Mouse (Mus musculus): Measurements from ENCODE around the gene Gab2. TPM values are rescaled to one million over a fixed set of nuclear protein-coding genes. Genes with fewer than 3 reads are reported as not detected.

Gab2 gene
- polyA plus RNA-seq, 1 experiment from 2014 or later: 5.4 TPM

DNA sequence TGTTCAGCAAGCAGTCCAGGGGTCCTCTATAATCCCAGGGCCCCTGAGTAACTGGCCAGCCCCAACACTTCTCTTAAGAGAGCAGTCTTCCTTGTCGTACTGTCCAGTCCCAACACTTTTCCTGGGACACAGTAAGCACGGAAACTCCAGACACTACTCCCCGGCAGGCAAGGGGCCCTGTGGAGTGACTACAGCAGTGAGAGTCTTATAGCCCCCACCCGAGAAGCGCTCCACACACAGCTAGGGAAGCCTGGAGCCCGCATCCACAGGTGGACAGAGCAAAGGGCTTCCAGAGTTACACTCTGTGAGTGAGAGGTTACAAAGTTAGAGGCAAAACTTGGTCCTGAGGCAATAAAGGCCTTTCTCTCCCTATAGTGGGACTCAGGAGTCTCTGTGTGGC is 268.1 kb downstream of the Gab2 start:
- WGBS: 83% methylated on average over 6 of the region's 6 CpGs
- H3K9ac ChIP-seq (ENCODE audit: low read depth, low read length): no peak overlapping the region
- H3K27ac ChIP-seq (ENCODE audit: low read length): no peak overlapping the region
- no peaks in the 10 kb centered on the region for H3K27me3 ChIP-seq (replicated peaks; ENCODE audit: control insufficient read depth, insufficient read depth, low read length)
- H3K9me3 ChIP-seq (ENCODE audit: control insufficient read depth, low read length): no peaks in the 10 kb centered on the region
- H3K4me2 ChIP-seq (ENCODE audit: low read depth, low read length): no peak overlapping the region
- H3K4me3 ChIP-seq (ENCODE audit: low read length): no peak overlapping the region
- 0 out of 2 replicates have a peak, but pooled peaks cover 2% of the 10 kb centered on the region for H3K36me3 ChIP-seq (ENCODE audit: control insufficient read depth, insufficient read depth, low read length)
- H3K4me1 ChIP-seq (ENCODE audit: control insufficient read depth, insufficient read depth, low read length): peaks cover 12% of the 10 kb centered on the region
- no peak for ATAC-seq

DNA sequence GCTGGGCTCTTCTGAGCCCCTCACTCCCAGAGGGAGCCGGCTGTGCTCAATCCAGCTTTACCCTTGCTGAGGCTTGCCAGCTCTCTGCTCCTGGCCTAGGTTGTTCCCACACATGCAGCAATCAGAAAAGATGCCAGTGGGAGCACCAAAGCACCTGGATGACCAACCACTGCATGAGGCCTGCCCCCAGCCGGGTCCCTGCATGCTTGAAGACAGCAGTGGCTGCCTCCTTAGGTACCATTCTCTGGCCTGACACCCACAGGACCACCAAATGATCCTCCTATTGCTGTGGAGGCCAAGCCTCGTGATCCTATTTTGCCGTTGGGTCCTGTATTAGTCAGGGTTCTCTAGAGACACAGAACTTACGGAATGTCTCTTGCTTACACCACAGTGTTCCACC is 269.5 kb downstream of the Gab2 start:
- H3K9ac ChIP-seq (ENCODE audit: low read depth, low read length): no peak overlapping the region
- 87% methylated on average over 5 of the region's 5 CpGs for WGBS
- 0 out of 2 replicates have a peak, but pooled peaks cover 2% of the 10 kb centered on the region for H3K36me3 ChIP-seq (ENCODE audit: control insufficient read depth, insufficient read depth, low read length)
- H3K4me2 ChIP-seq (ENCODE audit: low read depth, low read length): no peak overlapping the region
- no peak overlapping the region for H3K4me3 ChIP-seq (ENCODE audit: low read length)
- peaks cover 3% of the 10 kb centered on the region; the same call in 1 of the 2 replicates for H3K4me1 ChIP-seq (ENCODE audit: control insufficient read depth, insufficient read depth, low read length)
- H3K27ac ChIP-seq (ENCODE audit: low read length): no peak overlapping the region
- ATAC-seq: no peak
- no peaks in the 10 kb centered on the region for H3K27me3 ChIP-seq (replicated peaks; ENCODE audit: control insufficient read depth, insufficient read depth, low read length)
- no peaks in the 10 kb centered on the region for H3K9me3 ChIP-seq (ENCODE audit: control insufficient read depth, low read length)

DNA sequence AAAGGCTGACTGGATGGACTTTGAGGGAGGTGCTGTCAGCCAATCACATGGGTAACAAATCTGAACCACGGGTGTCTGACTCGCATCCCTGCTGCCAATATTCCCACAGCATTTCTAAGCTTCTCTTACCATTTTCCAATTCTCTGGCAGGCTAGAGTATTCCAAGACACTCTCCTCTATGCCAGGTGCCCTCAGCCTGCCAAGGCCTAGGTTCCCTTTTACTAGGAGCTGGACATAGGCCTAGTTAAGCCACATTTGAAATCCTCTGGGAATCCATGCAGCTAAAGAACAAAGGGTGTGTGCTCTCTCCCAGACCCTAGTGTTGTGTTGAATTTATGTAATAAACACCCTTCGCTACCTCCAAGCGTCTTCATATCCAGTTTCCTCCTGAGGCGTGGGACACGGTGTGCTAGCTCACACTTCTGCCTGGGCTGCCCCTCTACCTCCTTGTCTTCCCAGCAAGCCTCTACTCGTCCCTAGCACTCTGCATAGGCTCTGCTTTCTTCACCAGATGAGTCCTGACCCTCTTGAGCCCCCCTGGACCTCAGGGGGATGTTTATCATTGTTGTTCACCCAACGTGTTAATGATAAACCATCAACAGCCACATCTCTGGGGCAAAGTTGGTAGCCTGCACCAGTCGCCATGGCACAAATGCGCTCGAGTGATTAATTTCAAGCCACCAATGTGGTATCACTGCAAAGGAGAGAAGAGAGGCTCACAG is 270.6 kb downstream of the Gab2 start:
- H3K4me2 ChIP-seq (ENCODE audit: low read depth, low read length): no peak overlapping the region
- H3K27me3 ChIP-seq (replicated peaks; ENCODE audit: control insufficient read depth, insufficient read depth, low read length): no peaks in the 10 kb centered on the region
- peaks cover 6% of the 10 kb centered on the region; the same call in 1 of the 2 replicates for H3K4me1 ChIP-seq (ENCODE audit: control insufficient read depth, insufficient read depth, low read length)
- no peak overlapping the region for H3K27ac ChIP-seq (ENCODE audit: low read length)
- no peak overlapping the region for H3K9ac ChIP-seq (ENCODE audit: low read depth, low read length)
- WGBS: 85% methylated on average over 11 of the region's 11 CpGs
- no peak for ATAC-seq
- peaks cover 2% of the 10 kb centered on the region; the same call in 1 of the 2 replicates for H3K36me3 ChIP-seq (ENCODE audit: control insufficient read depth, insufficient read depth, low read length)
- no peaks in the 10 kb centered on the region for H3K9me3 ChIP-seq (ENCODE audit: control insufficient read depth, low read length)
- H3K4me3 ChIP-seq (ENCODE audit: low read length): no peak overlapping the region

DNA sequence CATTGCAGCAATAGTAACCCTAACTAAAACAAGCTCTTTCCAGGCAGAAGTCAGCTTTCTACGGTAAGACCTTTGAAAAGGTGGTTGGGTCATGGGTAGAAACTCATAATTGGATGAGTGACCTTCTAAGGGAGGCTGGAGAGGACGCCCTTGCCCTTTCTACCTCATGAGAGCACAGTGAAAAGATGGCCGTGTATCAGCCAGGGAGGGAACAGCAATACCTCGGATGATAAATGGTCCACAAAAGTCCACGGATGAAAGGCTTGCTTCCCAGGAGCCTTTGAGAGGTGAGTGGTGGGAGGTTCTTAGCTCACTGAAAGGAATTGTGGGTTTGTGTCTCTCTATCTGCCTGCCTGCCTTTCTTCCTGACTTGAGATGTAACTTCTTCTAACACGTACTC is 272.0 kb downstream of the Gab2 start:
- peaks cover 6% of the 10 kb centered on the region; the same call in 1 of the 2 replicates for H3K4me1 ChIP-seq (ENCODE audit: control insufficient read depth, insufficient read depth, low read length)
- H3K27ac ChIP-seq (ENCODE audit: low read length): no peak overlapping the region
- no peak overlapping the region for H3K9ac ChIP-seq (ENCODE audit: low read depth, low read length)
- no peak overlapping the region for H3K4me2 ChIP-seq (ENCODE audit: low read depth, low read length)
- ATAC-seq: no peak
- no peaks in the 10 kb centered on the region for H3K9me3 ChIP-seq (ENCODE audit: control insufficient read depth, low read length)
- H3K36me3 ChIP-seq (ENCODE audit: control insufficient read depth, insufficient read depth, low read length): no peaks in the 10 kb centered on the region; the same call in 1 of the 2 replicates
- WGBS: 88% methylated on average over 6 of the region's 6 CpGs
- no peak overlapping the region for H3K4me3 ChIP-seq (ENCODE audit: low read length)
- no peaks in the 10 kb centered on the region for H3K27me3 ChIP-seq (replicated peaks; ENCODE audit: control insufficient read depth, insufficient read depth, low read length)

DNA sequence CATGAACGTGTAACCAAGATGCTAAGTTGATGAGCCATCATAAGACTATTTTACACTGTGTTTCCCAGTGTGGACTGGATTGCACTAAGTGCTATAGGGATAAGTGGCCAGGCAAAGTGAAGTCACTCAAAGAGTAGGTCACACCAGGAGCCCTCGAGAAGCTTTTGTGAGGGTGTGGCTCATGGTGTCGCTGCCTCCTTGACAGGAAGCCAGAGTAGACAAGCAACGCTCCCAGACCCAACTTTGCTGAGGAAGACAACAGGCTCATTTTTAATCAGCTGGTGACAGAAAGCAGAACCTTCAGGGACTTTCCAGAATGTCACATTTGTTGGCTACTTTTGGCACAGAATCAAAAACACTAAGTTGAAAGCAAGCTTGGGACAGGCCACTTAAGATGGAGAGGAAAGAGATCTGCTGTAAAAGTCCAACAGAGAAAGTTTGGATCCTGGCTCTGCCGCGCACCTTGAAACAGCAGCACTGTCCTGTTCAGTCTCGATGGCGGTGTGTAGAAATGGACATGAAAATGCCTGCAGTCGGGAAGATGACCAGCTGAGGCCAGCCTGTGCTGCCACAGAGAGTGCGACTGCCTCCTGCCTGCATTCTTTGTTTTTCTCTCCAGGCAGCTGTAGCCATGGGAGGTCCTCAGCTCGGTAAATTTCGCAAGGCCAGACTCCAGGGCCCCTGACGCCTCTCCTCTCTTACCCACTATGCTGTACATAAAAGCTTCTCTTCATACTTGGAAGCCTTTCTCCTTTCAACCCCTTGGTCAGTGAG is 273.9 kb downstream of the Gab2 start:
- peak; percentile 53 for ATAC-seq
- Histone ChIP-seq H3K4me1 (ENCODE audit: control insufficient read depth, insufficient read depth, low read length) (peaks cover 6% of the 10 kb centered on the region; the same call in 1 of the 2 replicates), H3K27me3 (replicated peaks; ENCODE audit: control insufficient read depth, insufficient read depth, low read length) (no peaks in the 10 kb centered on the region), H3K36me3 (ENCODE audit: control insufficient read depth, insufficient read depth, low read length) (no peaks in the 10 kb centered on the region; the same call in 1 of the 2 replicates), H3K9me3 (ENCODE audit: control insufficient read depth, low read length) (no peaks in the 10 kb centered on the region), H3K4me2 (ENCODE audit: low read depth, low read length) (no peak overlapping the region), H3K9ac (ENCODE audit: low read depth, low read length) (no peak overlapping the region), H3K27ac (ENCODE audit: low read length) (no peak overlapping the region), H3K4me3 (ENCODE audit: low read length) (no peak overlapping the region)
- 33% methylated on average over 13 of the region's 13 CpGs for WGBS

GRCm38 (mm10) chr7:97356253-97356652 is 274.9 kb downstream of the Gab2 start:
- Histone ChIP-seq H3K4me3 (ENCODE audit: low read length) (no peak overlapping the region), H3K27me3 (replicated peaks; ENCODE audit: control insufficient read depth, insufficient read depth, low read length) (no peaks in the 10 kb centered on the region), H3K4me1 (ENCODE audit: control insufficient read depth, insufficient read depth, low read length) (peaks cover 6% of the 10 kb centered on the region; the same call in 1 of the 2 replicates), H3K27ac (ENCODE audit: low read length) (peak overlapping the region; percentile 37; the same call in 1 of the 2 replicates), H3K9me3 (ENCODE audit: control insufficient read depth, low read length) (no peaks in the 10 kb centered on the region), H3K9ac (ENCODE audit: low read depth, low read length) (no peak overlapping the region), H3K4me2 (ENCODE audit: low read depth, low read length) (no peak overlapping the region), H3K36me3 (ENCODE audit: control insufficient read depth, insufficient read depth, low read length) (no peaks in the 10 kb centered on the region; the same call in 1 of the 2 replicates)
- WGBS: 61% methylated on average over 5 of the region's 5 CpGs
- ATAC-seq: 0 out of 2 replicates have a peak, but pooled peaks have one; percentile 28

DNA sequence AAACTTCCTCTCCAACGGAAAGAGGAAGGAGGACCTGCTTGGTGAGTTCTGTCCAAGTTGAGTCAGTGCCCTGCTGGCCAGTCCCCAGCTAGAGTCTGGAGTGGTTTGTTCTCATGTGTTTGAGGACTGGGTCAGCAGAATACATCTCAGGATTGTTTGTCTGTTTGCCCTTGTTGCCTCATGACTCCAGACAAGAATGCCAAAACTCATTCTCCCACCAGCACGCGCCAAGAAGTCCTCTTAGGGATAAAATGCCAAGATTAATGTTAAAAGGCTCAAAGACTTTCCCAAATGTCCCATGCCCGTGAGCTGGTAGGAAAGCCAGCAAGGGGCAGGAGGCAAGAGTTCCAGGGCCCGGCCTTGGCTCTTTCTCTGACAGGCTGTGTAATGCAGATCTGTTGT is 275.5 kb downstream of the Gab2 start:
- no peaks in the 10 kb centered on the region for H3K27me3 ChIP-seq (replicated peaks; ENCODE audit: control insufficient read depth, insufficient read depth, low read length)
- no peak overlapping the region for H3K9ac ChIP-seq (ENCODE audit: low read depth, low read length)
- no peaks in the 10 kb centered on the region; the same call in 1 of the 2 replicates for H3K36me3 ChIP-seq (ENCODE audit: control insufficient read depth, insufficient read depth, low read length)
- 67% methylated on average over 5 of the region's 5 CpGs for WGBS
- no peak overlapping the region for H3K4me2 ChIP-seq (ENCODE audit: low read depth, low read length)
- H3K27ac ChIP-seq (ENCODE audit: low read length): no peak overlapping the region
- ATAC-seq: no peak
- H3K4me3 ChIP-seq (ENCODE audit: low read length): no peak overlapping the region
- 0 out of 2 replicates have a peak, but pooled peaks cover 2% of the 10 kb centered on the region for H3K9me3 ChIP-seq (ENCODE audit: control insufficient read depth, low read length)
- H3K4me1 ChIP-seq (ENCODE audit: control insufficient read depth, insufficient read depth, low read length): peaks cover 6% of the 10 kb centered on the region; the same call in 1 of the 2 replicates

- no peaks in the 10 kb centered on the region; the same call in 1 of the 2 replicates for H3K36me3 ChIP-seq (ENCODE audit: control insufficient read depth, insufficient read depth, low read length)
- ATAC-seq: no peak
- no peak overlapping the region for H3K4me3 ChIP-seq (ENCODE audit: low read length)
- no peak overlapping the region for H3K4me2 ChIP-seq (ENCODE audit: low read depth, low read length)
- no peak overlapping the region for H3K27ac ChIP-seq (ENCODE audit: low read length)
- WGBS: 75% methylated on average over 3 of the region's 3 CpGs
- no peaks in the 10 kb centered on the region for H3K27me3 ChIP-seq (replicated peaks; ENCODE audit: control insufficient read depth, insufficient read depth, low read length)
- peaks cover 6% of the 10 kb centered on the region; the same call in 1 of the 2 replicates for H3K4me1 ChIP-seq (ENCODE audit: control insufficient read depth, insufficient read depth, low read length)
- H3K9ac ChIP-seq (ENCODE audit: low read depth, low read length): no peak overlapping the region
- H3K9me3 ChIP-seq (ENCODE audit: control insufficient read depth, low read length): 0 out of 2 replicates have a peak, but pooled peaks cover 2% of the 10 kb centered on the region
These were observed 276.5 kb downstream of the Gab2 start for GRCm38 (mm10) chr7:97357840-97358239.

GRCm38 (mm10) chr7:97358347-97358746 is 277.0 kb downstream of the Gab2 start:
- Histone ChIP-seq H3K27ac (ENCODE audit: low read length) (no peak overlapping the region), H3K9me3 (ENCODE audit: control insufficient read depth, low read length) (0 out of 2 replicates have a peak, but pooled peaks cover 2% of the 10 kb centered on the region), H3K4me2 (ENCODE audit: low read depth, low read length) (no peak overlapping the region), H3K4me1 (ENCODE audit: control insufficient read depth, insufficient read depth, low read length) (peaks cover 6% of the 10 kb centered on the region; the same call in 1 of the 2 replicates), H3K27me3 (replicated peaks; ENCODE audit: control insufficient read depth, insufficient read depth, low read length) (no peaks in the 10 kb centered on the region), H3K4me3 (ENCODE audit: low read length) (no peak overlapping the region), H3K9ac (ENCODE audit: low read depth, low read length) (no peak overlapping the region), H3K36me3 (ENCODE audit: control insufficient read depth, insufficient read depth, low read length) (no peaks in the 10 kb centered on the region; the same call in 1 of the 2 replicates)
- no peak for ATAC-seq
- WGBS: 86% methylated on average over 4 of the region's 4 CpGs
